Mouse (Mus musculus) thymus, adult 2 months (tissue): ENCODE measurements around the gene Cnnm3. TPM values are rescaled to one million over a fixed set of nuclear protein-coding genes. Genes with fewer than 3 reads are reported as not detected.

Experiments
- DNase-seq: peaks from one replicate; pipeline ENCODE4 v3.0.0; 2021
- H3K27ac ChIP-seq: fragments of 200-500 bp; 2 replicates; pipeline ENCODE4 v1.5.1; 2012; ENCODE audit warnings: low read length, control low read depth; ENCODE audit not compliant: control insufficient read depth, insufficient read depth
- H3K27me3 ChIP-seq: fragments of 200-500 bp; 2 replicates; pipeline ENCODE4 v1.6.1; 2012; ENCODE audit warnings: mild to moderate bottlenecking, low read length, moderate library complexity, mixed read lengths; ENCODE audit not compliant: control insufficient read depth, insufficient read depth
- H3K36me3 ChIP-seq: fragments of 200-500 bp; 2 replicates; pipeline ENCODE4 v1.6.1; 2012; ENCODE audit warnings: mild to moderate bottlenecking, low read length, moderate library complexity; ENCODE audit not compliant: control insufficient read depth, insufficient read depth
- H3K4me1 ChIP-seq: fragments of 200-500 bp; replicated peaks from 2 replicates; pipeline ENCODE4 v1.6.1; 2012; ENCODE audit warnings: low read length; ENCODE audit not compliant: control insufficient read depth, insufficient read depth
- H3K4me3 ChIP-seq: fragments of 200-500 bp; 2 replicates; pipeline ENCODE4 v1.5.1; 2012; ENCODE audit warnings: mild to moderate bottlenecking, low read length, control low read depth, moderate library complexity; ENCODE audit not compliant: control insufficient read depth, insufficient read depth
- CTCF ChIP-seq: fragments of 200-500 bp; IDR thresholded peaks from 2 replicates; pipeline ENCODE4 v1.5.1; 2012; ENCODE audit warnings: mild to moderate bottlenecking, control low read depth, low read length, moderate library complexity, borderline replicate concordance; ENCODE audit not compliant: control insufficient read depth, poor library complexity, insufficient read depth; ENCODE audit errors: extremely low read depth
- POLR2A ChIP-seq: fragments of 200-500 bp; IDR thresholded peaks from 2 replicates; pipeline ENCODE4 v1.6.1; 2012; ENCODE audit warnings: mild to moderate bottlenecking, low read length, control low read depth, moderate library complexity; ENCODE audit not compliant: control insufficient read depth, poor library complexity, insufficient read depth; ENCODE audit errors: extremely low read depth
- WGBS: fragments of 180-500 bp; shearing (Covaris S2); methylation state at CpG from one replicate; pipeline ENCODE4 v1.1.7; 2018; 5-methylcytosine and 5-hydroxymethylcytosine counted together
- polyA plus RNA-seq: library from polyadenylated mRNA; depleted of rRNA; stranded (reverse); fragments of >200 nt; gene quantifications from 2 replicates; pipeline ENCODE4 v1.2.3, GENCODE M21; 2012

Gene Cnnm3
- polyA plus RNA-seq, 1 experiment = 51.2 TPM

DNA sequence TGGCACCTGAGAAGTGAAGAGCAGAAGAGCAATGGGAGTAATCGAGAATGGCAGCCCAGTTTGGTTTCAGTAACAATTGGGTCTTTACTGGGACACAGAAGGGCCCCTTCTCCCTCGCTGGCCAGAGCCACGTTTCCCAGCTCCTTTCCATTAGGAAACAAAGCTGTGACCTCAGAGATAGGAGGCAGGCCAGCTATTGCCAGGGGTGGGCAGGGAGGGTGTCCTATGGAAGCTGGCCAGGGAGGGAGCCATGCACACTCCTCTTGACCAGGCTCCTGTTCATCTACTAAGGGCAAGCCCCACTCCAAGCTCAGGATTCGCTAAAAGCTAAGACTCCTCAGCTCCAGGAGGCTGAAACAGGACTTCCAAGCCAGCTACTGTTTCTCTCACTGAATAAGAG is 47.6 kb downstream of the Cnnm3 start:
- Histone ChIP-seq H3K27ac (no peak overlapping the region), H3K4me3 (no peak overlapping the region), H3K27me3 (no peaks in the 10 kb centered on the region; the same call in 1 of the 2 replicates), H3K36me3 (no peaks in the 10 kb centered on the region), H3K4me1 (peaks cover 39% of the 10 kb centered on the region)
- DNase-seq = no peak
- WGBS = 61% methylated on average over 4 of the region's 4 CpGs
- TF ChIP-seq CTCF = no peak
- TF ChIP-seq POLR2A = no peak

DNA sequence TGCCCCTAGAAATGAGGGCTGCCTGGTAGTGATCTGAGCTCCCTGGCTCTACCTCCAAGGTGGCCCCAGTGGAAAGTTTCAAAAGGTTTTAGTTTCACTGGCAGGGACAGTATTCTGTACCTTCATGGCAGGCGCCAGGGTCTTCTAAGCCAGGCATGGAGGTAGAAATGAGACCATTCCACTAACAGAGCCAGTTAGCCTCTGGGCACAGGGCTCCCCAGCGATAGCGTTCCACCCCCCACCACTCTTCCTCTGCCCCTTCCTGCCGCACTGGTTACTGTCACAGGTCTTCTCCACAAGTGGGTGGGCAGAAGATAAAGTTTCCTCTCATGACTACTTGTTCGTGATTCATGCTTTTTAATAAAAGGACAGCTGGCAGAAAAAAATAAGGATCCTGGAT is 48.2 kb downstream of the Cnnm3 start:
- 24% methylated on average over 5 of the region's 5 CpGs for WGBS
- Histone ChIP-seq H3K4me1 (peaks cover 39% of the 10 kb centered on the region), H3K27me3 (no peaks in the 10 kb centered on the region; the same call in 1 of the 2 replicates), H3K27ac (no peak overlapping the region), H3K4me3 (no peak overlapping the region), H3K36me3 (no peaks in the 10 kb centered on the region)
- no peak for DNase-seq
- no peak for TF ChIP-seq CTCF
- TF ChIP-seq POLR2A = no peak

GRCm38 (mm10) chr1:36560903-36561302 is 49.2 kb downstream of the Cnnm3 start:
- Histone ChIP-seq H3K27me3 (no peaks in the 10 kb centered on the region; the same call in 1 of the 2 replicates), H3K27ac (no peak overlapping the region), H3K4me1 (peaks cover 34% of the 10 kb centered on the region)

DNA sequence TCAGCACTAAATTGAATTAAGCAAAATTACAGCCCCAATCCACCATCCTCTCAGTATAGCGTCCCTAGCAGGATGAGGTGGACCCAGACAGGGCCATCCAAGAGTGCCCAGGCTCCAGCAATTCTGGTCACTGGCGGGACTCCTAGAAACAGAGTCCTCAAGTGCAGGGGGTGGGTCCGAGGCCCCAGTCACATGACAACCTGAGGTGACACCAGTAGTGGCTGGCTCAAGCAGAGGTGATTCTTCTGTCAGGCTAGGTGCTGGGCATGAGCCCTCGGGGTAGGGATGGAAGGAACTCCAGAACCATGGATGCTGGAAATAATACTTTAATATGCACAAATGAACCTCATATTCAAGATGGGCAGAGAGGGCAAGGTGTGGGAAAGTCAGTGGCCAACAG is 50.7 kb downstream of the Cnnm3 start:
- no peaks in the 10 kb centered on the region for H3K36me3 ChIP-seq
- no peak for TF ChIP-seq CTCF
- no peak for TF ChIP-seq POLR2A
- 95% methylated on average over 4 of the region's 4 CpGs for WGBS
- H3K27me3 ChIP-seq = no peaks in the 10 kb centered on the region; the same call in 1 of the 2 replicates
- no peak overlapping the region for H3K27ac ChIP-seq
- no peak for DNase-seq
- peaks cover 20% of the 10 kb centered on the region for H3K4me1 ChIP-seq
- no peak overlapping the region for H3K4me3 ChIP-seq

More at GRCm38 (mm10) chr1:36560903-36561302, 49.2 kb downstream of the Cnnm3 start:
- DNase-seq = no peak
- TF ChIP-seq CTCF (no peak), POLR2A (no peak)
- WGBS = 88% methylated on average over 6 of the region's 6 CpGs
- Histone ChIP-seq H3K4me3 (no peak overlapping the region), H3K36me3 (no peaks in the 10 kb centered on the region)

- TF ChIP-seq CTCF (no peak), POLR2A (no peak)
- Histone ChIP-seq H3K36me3 (no peaks in the 10 kb centered on the region), H3K4me3 (no peak overlapping the region), H3K4me1 (peaks cover 15% of the 10 kb centered on the region), H3K27me3 (no peaks in the 10 kb centered on the region; the same call in 1 of the 2 replicates), H3K27ac (no peak overlapping the region)
- no peak for DNase-seq
- 93% methylated on average over 2 of the region's 2 CpGs for WGBS
Measured at GRCm38 (mm10) chr1:36563197-36563596, 51.5 kb downstream of the Cnnm3 start.

DNA sequence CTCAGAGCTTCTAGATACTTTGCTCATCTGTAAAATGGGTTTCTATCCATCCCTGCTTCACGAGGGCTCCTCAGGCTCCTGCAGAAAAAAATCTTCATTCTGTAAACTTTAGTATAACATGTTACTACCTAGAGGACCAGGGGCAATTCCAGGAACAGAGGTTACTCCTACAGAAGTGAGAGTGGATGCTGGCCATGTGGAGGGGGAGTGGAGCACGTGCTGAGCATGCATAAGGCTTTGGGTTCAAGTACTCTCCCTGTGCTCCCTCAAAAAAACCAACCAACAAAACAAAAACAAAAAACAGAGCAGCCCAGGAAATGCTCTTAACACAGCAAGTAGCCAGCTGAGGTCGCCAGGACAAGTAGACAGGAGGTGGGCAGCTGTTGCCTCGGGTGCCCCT is 52.0 kb downstream of the Cnnm3 start:
- no peaks in the 10 kb centered on the region for H3K36me3 ChIP-seq
- H3K27ac ChIP-seq = no peak overlapping the region
- no peak for TF ChIP-seq CTCF
- no peaks in the 10 kb centered on the region; the same call in 1 of the 2 replicates for H3K27me3 ChIP-seq
- no peak overlapping the region for H3K4me3 ChIP-seq
- peaks cover 12% of the 10 kb centered on the region for H3K4me1 ChIP-seq
- 75% methylated on average over 4 of the region's 4 CpGs for WGBS
- DNase-seq = no peak

GRCm38 (mm10) chr1:36564101-36564500 is 52.4 kb downstream of the Cnnm3 start:
- DNase-seq = no peak

DNA sequence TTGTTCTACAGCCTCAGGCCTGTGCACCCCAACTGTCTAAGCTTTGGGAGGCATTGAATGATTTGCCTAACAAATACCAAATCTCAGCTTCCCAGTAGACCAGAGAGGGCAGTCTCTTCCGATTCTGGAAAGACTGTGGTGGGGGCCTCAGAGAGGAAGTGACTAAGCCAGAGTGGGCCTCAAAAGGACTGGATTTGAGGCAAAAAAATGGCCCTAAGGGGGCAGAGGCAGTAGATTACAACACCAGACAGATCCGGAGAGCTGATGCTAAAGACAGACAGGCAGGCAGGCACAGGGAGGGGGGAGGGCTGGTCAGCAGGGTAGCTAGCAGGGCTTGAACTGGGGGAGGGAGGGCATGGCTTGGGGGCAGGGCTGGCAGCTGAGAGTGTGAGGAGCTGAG is 54.8 kb downstream of the Cnnm3 start:
- H3K36me3 ChIP-seq = no peaks in the 10 kb centered on the region
- no peak overlapping the region for H3K27ac ChIP-seq
- no peaks in the 10 kb centered on the region for H3K4me1 ChIP-seq
- 71% methylated on average over 2 of the region's 2 CpGs for WGBS
- TF ChIP-seq POLR2A (no peak), CTCF (no peak)
- H3K27me3 ChIP-seq = no peaks in the 10 kb centered on the region
- no peak for DNase-seq
- no peak overlapping the region for H3K4me3 ChIP-seq

More at GRCm38 (mm10) chr1:36564101-36564500, 52.4 kb downstream of the Cnnm3 start:
- Histone ChIP-seq H3K4me1 (peaks cover 8% of the 10 kb centered on the region; the same call in 1 of the 2 replicates), H3K4me3 (no peak overlapping the region), H3K27ac (no peak overlapping the region), H3K36me3 (no peaks in the 10 kb centered on the region), H3K27me3 (no peaks in the 10 kb centered on the region)
- TF ChIP-seq POLR2A (no peak), CTCF (no peak)
- WGBS = 64% methylated on average over 6 of the region's 6 CpGs
